Mouse (Mus musculus) cerebellum, postnatal 4 days (tissue): Measurements from ENCODE around the gene Casz1.
A peak's percentile ranks its signal among the peaks of the same experiment; 100 is the strongest.

Experiments used
- DNase-seq, 2 experiments: peaks; one replicate each; pipeline ENCODE4 v3.0.0; 2022; ENCODE audit warnings: low spot score in 2 of 2, mixed read lengths in 1 of 2

The Casz1 gene

DNA sequence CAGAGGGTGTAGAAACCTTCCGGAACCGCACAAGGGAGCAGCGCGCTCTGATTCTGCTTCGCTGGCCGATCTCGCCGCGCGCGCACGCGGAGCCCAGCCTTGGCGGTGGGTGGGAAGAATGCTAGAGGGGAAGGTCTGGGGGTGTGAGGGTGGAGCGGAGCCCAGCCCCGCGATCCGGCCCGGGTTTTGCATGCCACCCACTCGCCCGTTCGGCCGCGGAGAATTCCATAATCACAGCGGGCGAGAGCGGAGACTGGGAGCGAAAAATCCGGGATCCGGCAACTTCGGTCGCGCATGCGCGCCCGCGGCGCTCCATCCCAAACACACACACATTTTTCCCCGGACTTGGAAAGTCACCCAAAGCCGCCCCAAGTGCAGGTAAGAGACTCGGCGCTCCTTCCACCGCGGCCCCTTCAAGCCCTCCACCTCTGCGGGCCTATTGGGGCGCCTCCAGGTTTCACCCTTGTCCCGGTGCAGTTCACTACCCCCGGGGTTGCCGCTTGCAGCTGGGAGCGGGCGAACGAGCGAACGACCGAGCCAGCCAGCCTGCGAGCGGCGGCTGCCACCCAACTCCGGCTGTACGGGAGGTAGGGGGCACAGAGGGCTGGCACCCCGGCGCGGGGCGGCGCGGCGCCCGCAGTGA is at the start of gene Casz1:
Gene Casz1, plus strand, starts transcription at position 293 of the 643 bp plus-strand sequence.
- DNase-seq: peak; percentile 86 to 93

DNA sequence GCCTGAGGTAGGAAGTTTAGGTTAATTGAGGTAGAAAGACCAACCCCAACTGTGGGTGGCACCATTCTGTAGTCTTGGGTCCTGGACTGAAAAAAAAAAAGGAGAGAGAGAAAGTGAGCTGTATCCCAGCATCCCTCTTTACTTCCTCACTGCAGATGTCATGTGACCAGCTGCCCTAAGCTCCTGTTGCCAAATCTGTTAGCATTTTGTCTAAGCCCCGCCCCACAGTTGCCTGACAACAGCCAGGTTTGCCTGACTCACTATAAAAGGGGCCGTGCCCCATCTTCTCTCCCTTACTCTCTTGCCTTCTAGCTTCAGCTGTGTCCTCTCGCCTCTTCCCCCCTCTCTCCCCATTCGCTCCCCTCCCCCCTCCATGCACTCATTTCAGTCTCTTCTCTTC is 45.4 kb upstream of the Casz1 start:
- DNase-seq: no peak

DNA sequence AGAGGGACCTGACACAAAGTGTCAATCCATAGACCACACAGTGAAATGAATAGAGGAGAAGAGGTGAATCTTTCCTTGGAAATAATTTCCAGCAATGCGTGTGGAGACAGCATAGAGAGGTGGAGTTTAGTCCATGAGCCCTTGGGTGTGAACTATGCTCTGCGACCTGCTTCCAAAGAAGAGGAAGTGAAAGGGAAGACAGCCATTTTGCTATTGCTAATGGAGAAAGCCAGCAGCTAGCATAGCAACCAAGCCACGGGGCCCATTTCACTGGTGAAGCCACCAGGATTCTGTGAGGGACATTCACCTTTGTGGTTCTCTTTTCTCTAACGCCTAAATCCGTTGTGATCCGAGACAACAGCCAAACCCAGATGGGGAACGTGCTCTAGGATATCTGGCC is 44.1 kb upstream of the Casz1 start:
- no peak for DNase-seq

DNA sequence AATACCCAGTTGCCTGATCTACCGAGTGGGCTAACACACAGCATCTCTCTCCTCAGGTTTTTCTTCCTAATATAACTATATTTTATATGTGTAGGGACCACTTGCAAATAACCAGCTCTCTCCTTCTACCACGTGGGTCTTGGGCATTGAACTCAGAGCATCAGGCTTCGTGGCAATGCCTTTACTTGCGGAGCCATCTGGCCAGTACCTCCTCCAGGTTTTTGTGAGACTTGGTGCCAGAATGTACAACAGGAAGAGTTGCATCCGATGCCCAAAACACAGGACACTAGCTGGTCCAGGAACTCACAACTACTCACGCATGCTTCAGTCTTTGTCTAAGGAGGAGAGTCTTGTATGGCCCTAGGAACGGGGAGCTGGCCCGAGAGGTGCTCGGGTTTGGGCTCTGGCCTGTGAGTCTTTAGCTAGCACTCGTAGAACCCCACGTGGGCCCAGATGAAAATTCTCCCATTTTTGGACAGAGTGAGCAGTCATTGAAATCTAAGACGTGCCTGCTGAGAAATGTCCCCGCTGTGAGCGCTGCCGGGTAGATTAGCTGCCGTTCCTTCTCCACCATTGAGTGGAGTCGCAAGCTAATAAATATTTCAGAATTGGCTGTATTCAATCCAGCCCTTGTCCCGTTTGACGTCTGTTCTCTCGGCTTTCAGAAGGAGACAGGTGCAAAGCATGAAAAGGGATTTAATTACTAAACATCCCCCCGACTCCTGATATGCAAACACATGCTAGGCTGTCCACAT is 38.0 kb upstream of the Casz1 start:
- no peak for DNase-seq

DNA sequence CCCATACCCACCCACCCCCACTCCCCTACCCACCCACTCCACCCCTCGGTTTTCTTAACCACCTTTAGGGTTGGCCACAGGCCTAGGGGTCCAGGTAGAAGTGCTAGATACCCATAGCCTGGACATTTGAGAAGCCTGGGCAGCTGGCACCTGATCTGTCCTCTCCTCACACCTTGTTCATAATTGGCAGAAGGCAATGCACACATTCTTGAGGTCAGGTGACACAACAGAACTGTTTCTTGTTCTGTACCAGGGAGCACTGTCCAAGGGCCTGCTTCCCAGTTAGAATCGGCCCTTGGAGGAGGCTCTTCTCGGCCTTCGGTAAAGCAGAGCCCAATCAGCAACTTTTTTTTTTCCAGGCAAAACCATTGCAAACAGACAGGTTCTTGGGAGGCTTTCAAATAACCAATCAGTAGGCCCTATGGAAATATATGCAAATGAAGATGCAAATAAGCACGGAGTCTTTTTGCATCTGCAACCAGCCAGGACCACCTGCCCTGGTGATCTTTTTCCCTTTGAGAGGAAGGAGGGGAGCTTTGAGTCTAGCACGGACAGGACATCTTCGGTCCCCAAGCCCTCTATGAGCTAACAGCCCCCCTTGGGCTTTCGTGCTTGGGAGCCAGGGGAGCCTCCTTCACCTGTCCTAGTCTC is 36.4 kb upstream of the Casz1 start:
- DNase-seq: no peak

DNA sequence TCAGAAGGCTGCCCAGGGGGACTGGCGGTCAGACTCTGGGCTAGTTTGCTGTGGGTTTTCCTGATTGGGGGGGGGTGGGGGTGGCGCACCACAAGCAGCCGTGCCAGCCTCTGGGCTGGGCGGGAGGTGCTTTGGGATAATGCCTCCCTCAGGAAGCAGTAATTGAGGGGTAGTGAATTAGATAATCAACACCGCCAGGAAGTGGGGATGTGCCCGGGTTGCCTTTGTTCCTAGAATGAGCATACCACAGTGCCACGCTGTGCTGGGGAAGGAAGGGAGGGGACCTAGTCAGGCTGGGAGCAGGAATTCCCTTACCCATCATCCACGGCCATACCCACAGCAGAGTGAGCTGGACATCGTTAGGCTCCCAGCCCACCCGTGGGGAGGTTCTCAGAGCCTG is 35.6 kb upstream of the Casz1 start:
- no peak for DNase-seq

DNA sequence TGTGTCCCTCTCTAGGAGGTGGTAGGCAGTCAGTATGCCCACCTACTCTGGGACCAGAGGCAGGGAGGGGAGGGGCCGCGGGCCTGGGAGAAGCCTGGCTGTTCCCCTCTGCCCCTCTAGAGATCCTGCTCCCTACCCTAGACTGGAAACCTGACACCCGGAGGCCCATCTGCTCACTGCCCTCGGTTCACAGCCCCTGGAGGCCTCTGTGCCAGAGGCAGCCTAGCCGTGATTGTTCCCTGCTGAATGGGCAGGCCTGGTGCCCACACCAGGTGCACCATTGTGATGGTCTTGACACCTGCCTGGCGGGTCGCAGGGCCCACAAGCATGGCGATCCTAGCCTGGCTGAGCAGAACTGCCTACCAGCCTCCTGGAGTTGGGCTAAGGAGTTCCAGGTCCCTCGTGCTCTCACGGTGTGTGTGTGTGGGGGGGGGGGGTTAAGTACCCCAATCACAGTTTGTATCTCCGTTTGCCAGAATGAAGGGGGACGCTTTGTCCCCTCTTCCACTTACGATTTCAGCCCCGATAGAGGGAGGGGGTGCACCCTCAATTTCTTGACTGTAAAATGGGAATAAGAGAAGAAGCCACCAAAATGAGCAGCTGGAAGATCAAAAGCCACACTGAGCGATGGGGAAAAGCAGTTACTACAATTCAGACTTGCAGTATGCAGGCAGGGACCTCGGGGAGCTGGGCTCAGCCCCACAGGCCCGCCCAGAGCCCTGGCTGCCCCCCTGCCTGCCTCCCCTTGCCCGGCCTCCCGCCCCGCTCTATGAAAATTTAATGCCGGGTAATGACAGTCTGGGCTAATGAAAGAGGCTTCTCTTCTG is 33.4 kb upstream of the Casz1 start:
- DNase-seq: no peak

DNA sequence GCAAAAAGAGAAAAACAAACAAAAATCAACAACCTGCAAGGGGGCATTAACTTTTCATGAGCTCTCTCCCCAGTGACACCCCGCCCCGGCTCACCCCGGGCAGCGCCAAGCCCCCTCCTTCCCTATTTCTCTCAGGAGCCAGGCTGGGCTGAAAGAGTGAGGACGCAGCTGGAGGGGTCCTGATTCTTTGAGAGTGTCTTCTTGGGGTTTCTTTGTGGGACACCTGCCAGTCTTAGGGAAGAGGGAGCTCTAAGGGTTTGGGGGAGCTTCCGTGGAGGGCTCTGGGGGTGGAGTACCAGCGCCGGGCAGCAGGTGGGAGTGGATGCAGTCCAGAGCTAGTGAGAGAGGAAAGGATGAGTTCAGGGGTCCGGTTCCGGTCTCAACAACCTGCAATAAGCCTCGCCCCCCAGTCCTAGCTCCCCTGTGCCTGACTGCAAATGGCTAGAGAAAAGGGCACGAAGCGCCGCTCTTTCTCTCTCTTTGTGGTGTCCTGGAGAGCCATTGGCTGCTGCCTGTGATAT is 32.8 kb upstream of the Casz1 start:
- no peak for DNase-seq

DNA sequence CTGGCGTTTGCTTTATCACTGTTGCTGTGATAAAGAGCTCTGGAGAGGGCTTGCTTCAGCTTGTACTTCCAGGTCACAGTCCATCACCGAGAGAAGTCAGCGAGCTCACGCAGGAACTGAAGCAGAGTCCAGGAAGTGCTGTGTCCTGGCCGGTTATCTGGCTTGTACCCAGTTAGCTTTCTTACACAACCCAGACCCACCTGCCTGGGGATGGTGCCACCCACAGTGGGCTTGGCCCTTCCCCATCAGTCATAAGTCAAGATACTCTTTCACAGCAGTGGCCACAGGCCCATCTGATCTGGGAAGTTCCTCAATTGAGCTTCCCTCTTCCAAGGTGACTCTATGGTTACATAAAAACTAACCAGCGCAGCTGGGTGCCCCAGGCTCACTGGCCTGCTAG is 31.6 kb upstream of the Casz1 start:
- no peak for DNase-seq

DNA sequence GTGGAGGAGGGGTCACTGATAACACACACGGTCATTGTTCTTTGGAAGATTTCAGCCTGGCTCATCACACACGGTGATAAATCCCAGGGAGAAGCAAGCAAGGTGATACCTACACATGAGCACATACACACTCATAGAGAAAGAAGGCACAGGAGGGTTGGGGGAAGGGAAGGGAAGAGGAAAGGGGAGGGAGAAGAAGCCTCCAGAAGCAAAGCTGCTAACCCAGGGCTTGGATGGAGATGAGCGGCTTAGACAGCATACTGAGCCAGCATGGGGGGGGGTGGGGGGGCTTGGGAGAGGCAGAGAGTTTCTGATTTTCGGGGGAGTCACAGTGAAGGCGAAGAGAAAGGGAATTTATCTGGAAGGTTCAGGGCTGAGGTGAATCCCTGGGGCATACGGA is 30.2 kb upstream of the Casz1 start:
- DNase-seq: no peak

DNA sequence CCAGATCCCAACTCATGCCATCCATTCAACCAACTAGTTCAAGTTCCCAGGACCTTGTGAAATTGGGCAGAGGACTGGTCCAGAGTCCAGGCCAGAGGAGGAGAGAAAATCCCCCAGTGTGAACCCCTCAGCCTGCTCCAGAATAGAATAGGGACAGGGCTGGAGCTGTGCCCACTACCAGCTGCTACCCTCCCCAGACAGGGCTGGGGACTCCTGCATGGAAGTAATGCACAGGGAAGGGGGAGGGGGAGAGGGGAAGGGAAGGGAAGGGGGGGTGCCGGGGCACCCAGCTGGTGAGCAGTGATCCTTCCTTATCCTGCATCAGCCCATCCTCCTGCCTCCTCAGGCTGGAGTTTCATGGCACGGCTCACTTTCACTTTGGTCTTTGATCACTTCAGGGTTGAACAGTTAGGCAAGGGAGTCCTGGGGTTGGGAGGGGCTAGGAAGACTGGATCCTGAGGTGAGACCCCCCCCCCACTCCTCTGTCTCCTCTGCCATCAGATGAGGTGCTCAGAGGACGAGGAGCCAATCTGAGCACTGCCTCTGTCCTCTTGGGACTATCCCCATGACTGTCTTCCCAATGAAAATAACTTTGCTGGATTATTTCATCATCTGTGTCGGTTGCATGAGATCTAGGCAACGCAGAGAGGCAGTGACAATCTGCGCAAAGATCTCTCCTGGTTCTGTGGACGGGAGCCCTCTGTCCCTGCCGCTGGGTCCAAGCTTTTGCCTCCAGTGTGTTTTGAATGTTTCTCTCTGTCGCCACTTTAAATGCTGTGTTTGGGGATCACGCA is 28.6 kb upstream of the Casz1 start:
- peak in 1 of 2 experiments; percentile 23 for DNase-seq

DNA sequence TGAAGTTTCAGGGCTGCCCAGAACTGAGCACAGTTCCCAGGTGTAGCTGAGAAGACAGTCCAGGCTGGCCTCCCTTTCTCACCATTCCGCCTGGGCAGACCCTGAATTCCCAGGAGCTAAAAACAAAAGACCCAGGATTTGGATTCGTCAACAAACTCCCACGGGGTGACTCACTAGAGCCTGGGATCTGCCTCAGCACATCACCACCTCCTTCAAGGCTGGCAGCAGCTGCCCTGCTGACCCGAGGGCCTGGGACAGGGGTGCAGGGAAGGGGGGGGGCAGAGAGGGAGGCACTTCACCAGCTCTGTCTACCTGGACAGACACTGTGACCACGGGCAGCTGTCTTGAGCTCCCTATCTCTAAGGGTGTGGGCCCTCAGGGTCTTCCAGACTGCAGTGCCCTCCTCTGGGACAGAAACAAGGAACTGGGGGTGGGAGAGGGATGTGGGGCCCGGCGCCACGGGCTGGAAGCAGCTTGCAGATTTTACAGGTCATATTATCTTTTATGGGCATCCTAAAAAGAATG is 24.1 kb upstream of the Casz1 start:
- no peak for DNase-seq

DNA sequence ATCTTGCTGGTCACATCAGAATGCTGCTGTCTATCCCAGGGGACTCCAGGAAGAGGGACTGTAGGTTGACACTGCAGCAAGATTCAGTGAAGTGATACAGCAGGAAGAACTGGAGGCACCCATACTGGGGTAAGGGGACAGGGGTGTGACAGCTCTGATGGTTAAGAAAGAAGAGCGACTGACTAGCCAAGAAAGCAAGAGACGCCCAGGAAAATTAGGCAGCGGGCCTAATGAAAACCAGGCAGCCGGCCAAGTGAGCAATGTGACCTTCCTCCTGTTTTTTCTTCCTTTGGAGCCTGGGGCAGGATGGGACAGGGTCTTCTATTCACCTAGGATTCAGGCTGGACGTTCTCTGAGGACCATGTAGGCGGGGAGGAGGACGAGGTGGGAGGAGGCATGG is 22.7 kb upstream of the Casz1 start:
- DNase-seq: peak in 1 of 2 experiments; percentile 60

DNA sequence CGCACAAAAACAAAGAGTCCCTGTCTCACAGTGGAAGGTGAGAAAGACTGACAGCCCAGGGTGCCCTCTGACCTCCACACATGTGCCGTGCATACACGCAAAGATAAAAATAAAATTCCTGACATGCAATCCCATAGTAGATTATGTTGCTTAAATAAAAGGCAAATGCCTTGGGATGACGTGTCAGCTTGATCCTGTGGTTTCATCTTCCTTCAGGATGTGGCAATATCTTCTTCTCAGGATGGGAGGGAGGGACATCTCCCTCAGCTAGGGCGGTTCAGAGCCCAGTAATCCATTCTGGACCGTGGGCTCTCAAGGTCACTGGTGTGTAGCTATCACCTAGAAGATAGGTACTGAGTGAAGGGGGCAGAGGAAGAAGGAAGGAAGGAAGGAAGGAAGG is 21.3 kb upstream of the Casz1 start:
- DNase-seq: no peak

DNA sequence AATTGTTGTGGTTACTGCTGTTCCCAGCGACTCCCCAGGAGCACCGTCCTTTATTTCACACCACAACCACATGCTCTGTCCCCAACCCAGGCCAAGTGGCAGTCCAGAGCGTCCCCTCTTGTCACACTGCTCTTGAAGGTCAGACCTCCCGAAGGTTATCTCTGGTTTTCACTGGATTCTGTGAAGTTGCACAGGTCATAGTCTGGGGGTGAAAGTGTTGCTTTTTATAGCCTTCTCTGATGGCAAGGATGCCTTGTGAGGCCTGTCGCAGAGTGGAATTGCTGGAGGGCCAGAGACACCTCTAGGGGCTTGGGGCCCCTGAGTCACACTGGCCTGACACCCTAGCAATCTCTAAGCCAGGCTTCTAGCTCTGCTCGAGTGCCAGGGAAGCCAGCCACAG is 20.5 kb upstream of the Casz1 start:
- DNase-seq: no peak

DNA sequence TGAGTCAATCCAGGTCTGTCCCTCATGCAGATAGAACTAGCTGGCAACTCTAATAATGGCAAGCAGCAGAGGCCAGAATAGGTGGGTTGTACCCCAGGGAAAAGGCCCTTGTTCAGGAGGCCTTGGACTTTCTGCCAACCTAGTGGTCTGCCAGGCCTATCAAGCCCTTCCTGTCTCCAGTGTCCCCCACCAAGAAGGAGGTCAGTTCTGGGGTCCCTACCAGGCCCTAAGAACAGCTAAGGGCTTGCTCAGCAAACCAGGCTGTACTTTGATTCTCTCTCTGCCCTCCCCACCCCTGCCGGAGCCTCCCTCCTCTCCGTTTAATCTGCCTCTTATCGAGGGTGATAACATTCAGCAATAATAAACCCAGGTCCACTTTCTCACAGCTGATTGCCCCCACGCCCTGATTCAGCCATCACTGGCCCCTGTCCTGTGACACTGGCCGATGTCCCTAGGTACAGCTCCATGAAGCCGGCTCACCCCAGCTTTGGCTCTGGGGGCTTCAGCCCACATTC is 19.1 kb upstream of the Casz1 start:
- DNase-seq: no peak

DNA sequence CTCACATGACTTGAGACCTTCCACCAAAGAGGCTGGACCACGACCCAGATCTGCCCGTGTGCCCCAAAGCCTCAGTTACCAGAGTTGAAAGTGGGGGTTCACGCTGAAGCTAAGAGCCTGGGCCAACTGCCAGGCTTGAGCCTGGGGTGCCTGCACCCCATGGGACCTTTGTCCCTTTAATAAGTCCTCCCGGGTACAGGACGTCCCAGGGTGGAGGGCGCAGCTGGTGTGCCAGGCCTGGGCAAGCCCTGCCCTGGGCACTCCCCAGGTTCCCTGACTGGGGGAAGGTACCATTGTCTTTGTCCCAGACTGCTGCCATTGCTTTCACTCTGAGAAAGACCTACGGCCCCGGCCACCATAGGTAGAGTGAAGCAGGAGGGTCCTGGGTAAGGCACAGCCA is 18.2 kb upstream of the Casz1 start:
- no peak for DNase-seq

DNA sequence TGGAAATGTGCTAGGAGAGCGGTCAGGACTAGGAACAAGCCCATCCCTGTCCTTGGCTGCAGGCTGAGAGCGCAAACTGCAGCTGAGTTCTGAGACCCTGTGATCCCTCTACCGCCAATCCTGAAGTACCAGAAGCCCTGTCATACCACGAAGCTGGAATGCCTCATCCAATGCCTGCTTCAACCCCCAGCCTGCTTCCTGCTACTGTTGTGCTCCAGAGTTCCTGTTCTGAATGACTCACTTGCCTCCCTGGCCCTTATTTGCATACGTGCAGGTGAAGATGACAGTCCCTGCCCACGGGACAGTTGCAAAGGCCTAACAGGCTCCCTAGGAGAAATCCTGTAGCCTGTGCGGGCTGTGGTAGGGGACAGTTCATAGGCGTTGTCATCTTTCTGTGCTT is 13.3 kb upstream of the Casz1 start:
- DNase-seq: no peak

DNA sequence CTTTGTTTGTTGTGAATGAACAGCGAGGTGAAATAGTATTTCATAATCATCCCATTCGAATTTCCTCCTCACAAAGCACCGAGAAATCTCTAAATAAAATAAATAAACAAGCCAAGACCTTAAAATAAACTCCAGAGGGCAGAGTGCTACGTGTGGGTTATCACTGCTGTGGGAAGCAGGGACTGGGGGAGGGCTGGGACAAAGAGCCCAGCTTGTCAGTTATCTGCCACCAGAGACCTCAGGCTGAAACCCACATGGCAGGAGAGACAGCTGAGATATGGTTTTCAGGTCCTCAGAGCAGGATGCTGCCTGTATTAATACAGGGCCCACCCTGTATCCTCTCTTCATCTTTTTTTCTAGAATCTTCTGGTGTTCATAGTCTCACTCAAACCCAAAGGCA is 9.2 kb upstream of the Casz1 start:
- DNase-seq: no peak

DNA sequence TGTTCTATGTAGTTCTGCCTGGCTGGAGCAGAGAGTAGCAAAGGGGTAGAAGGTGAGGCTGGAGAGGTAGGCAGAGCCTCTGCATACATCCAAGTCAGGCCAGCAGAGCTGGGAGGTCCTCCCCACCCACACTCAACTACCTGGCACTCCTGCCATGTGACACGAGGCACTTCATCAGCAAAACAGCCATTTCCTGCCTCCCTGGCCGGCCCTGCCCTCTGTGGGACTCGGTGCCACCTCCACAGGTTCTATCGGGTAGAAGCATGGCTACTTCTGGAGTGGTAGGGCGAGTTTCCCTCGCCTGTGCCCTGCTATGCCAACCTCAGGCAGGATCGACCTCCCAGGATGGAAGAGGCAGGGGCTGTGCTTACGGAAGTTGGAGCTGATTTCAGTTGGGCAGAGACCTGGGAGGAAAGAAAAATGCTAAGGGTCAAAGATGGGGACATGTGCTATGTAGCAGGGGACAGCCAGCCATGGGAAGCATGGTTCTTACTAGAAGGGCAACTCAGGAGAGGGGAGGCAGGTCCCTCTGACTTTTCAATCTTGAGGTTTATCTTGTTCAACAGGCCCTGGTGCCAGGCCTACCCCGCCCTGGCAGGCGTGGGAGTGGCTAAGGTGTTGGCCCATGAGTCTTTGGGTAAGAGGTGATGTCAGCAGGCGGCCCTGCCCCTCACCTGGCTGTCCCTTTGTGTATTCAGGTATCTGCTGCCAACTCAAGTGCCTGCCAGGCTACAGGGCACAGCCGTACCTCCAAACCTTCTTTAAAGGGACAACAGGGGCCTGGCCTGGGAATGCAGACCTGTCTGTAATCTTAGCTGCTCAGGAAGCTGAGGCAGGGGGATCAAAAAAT is 6.5 kb upstream of the Casz1 start:
- DNase-seq: no peak
